Mouse (Mus musculus) ES-CJ7 (cell line): Measurements from ENCODE around the gene 0610040J01Rik.

ENCODE experiments used
- DNase-seq: peaks from one replicate; pipeline ENCODE4 v3.0.0; 2011; ENCODE audit warnings: low read depth, low spot score

The 0610040J01Rik gene

GRCm38 (mm10) chr5:63811819-63812508 is at the start of gene 0610040J01Rik:
TSS of gene 0610040J01Rik (plus strand) at chr5:63812363.
- peak; percentile 84 for DNase-seq

- no peak for DNase-seq
These were observed 46.3 kb upstream of the 0610040J01Rik start for GRCm38 (mm10) chr5:63765886-63766285.

GRCm38 (mm10) chr5:63766715-63767114 is 45.4 kb upstream of the 0610040J01Rik start:
- peak; percentile 64 for DNase-seq

GRCm38 (mm10) chr5:63767464-63767863 is 44.7 kb upstream of the 0610040J01Rik start:
- no peak for DNase-seq

DNA sequence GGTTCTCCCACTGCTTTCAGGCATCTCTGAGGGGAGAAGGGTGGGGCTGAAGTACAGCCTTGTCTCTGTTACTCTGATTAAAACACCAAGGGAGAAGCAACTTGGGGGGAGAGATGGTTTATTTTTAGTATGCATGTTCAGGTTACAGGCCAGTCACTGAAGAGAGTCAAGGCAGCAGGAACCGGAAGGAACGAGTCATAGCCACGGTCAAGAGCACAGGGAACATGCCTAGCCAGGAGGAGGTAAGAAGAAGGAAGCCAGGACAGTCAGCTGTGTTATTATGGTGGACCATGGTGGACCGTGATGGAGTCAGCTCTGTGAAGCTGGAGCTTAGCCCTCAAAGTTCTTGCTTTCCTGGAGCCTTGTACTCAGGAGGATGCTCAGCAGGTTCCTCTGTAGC is 43.9 kb upstream of the 0610040J01Rik start:
- DNase-seq, result no peak

GRCm38 (mm10) chr5:63772971-63773370 is 39.2 kb upstream of the 0610040J01Rik start:
- no peak for DNase-seq

- DNase-seq, result no peak
These were observed 38.6 kb upstream of the 0610040J01Rik start for GRCm38 (mm10) chr5:63773603-63774002.

GRCm38 (mm10) chr5:63788156-63788826 is 23.9 kb upstream of the 0610040J01Rik start:
- no peak for DNase-seq

DNA sequence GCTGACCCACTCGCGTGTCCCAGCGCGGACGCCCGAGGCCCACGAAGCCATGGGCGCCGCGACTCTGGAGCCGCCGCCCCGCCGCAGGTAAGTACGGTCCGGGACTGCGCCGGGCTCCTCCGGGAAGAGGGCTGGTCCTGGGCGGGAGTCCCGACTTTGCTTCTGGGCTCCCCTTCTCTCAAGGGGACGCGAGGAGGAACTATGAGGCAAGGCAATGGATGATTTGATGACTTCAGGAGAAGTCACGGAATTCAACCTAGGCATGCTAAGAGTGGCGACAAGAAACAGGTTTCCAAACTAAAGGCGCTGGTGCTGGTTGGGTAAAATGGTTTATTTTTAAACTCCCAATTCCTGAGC is 324 bp downstream of the 0610040J01Rik start:
- no peak for DNase-seq

GRCm38 (mm10) chr5:63816643-63817042 is 4.5 kb downstream of the 0610040J01Rik start:
- DNase-seq, result no peak

- DNase-seq, result no peak
These were observed 5.1 kb downstream of the 0610040J01Rik start for GRCm38 (mm10) chr5:63817270-63817669.

- DNase-seq, result no peak
These were observed 6.8 kb downstream of the 0610040J01Rik start for GRCm38 (mm10) chr5:63818975-63819374.

DNA sequence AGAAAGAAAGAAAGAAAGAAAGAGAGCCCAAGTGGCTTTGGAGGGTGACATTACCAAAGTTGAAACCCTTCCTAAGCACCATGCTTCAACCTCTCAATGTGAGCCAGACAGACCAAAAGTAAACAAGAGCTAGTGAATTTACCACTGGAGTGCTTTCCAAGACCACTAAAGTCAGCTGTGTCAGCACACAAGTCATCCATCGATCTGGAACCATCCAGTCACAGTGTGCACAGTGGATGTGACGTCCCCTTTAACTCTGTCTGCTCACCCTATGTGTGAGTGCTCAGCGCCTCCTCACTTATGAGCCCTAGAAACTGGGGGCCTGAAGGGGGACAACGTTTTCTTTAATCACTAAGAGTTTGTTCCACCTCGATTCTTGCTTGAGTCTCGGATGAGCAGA is 7.4 kb downstream of the 0610040J01Rik start:
- no peak for DNase-seq

DNA sequence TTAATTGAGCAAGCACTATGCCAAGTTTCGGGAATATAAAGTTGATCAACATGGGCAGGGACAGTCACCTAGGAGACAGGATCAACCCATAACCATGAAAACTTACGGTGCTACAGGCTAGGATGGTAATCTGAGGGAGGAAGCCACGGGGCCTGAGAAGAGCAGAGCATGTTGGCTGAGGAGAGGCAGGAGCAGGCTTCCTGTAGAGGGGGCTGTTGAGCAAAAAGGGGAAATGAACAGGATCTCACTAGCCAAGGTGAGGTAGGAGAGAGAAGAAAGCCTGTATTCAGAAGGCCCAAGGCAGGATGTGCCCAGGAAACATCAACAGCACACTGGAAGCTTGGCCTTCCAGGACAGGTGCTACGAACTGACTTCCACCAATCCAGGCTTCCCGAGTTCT is 9.0 kb downstream of the 0610040J01Rik start:
- DNase-seq, result no peak

GRCm38 (mm10) chr5:63821860-63822259 is 9.7 kb downstream of the 0610040J01Rik start:
- no peak for DNase-seq

DNA sequence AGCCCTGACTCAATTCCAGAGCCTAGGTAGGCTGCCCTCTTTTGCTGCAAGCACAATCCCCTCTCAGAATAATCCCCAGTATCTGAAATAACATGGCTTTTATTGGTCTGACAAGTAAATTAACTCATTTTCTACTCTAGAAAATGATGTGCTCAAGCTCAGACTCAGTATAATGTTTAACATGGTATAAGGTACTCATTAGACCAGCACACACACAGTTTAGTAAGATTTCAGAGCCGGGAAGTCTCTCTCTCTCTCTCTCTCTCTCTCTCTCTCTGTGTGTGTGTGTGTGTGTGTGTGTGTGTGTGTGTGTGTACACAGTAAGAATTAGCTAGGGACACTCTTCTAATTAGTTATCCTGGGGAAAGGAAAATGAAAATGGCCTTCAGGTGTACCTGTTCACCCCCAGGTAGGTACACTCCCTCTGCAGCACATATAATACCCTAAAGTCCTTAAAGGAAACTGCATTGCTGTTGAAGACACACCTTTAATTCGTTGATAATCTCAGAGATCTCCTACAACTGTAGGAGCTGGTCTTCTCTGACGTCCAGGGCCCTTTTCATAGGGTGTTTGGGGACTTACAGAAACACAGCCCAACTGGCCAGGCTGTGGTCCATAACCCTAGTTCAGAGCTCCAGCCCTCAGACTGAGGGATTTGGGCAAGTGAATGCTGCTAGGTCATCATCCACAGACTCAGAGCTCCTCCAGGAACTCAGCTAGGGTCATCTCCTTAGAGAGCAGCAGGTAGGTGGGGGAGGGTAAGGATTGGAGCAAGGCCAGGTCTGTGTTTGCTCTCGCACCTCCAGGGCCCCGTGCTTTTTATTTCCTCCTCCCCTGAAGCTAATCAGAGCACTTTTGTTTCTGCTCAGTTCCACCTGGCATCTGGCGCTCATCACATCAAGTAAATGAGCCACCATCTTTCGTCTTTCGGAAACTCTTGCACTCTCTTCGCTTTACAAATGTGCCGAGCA is 11.5 kb downstream of the 0610040J01Rik start:
- DNase-seq, result no peak

GRCm38 (mm10) chr5:63824599-63825350 is 12.6 kb downstream of the 0610040J01Rik start:
- DNase-seq, result no peak

DNA sequence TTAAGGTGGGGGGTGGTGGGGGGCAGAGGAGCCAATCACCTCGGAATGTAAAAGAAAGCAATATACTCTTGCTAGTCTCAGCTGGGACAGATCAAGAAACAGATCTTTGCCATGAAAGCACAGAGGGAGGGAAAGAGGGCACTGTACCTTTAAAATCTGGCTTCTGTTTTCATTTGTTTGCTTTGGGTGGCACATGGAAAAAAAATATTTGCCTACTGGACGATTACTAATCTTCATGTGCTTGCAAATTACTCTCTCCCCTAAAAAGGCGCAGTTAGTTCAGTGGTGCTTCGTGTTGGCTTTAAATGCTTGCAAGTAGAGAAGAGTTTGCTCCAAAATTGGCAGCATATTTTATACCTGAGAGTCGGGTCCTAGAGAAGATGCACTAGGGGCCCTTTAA is 13.7 kb downstream of the 0610040J01Rik start:
- DNase-seq, result no peak

DNA sequence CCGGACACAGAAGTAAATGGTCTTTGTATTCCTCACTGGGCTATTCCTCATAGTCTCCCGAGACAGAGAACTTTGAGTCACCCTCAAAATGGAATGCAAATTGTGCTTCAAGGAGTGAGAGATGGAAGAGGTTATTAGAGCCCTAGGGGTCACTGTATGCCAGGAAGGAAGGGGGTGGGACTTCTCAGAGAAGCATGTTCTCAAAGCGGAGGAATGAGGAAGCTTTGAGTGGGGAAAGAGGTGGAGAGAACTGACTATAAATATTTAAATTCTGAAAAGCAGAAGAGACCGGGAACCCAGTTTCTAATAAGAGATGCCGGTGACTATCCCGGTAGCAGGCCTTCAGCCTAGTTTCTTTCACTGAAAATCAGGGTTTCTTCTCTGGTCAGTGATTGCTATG is 14.8 kb downstream of the 0610040J01Rik start:
- no peak for DNase-seq

- DNase-seq, result no peak
These were observed 15.4 kb downstream of the 0610040J01Rik start for GRCm38 (mm10) chr5:63827415-63828053.
